Mouse (Mus musculus): Measurements from ENCODE around the gene Fabp7.

DNA sequence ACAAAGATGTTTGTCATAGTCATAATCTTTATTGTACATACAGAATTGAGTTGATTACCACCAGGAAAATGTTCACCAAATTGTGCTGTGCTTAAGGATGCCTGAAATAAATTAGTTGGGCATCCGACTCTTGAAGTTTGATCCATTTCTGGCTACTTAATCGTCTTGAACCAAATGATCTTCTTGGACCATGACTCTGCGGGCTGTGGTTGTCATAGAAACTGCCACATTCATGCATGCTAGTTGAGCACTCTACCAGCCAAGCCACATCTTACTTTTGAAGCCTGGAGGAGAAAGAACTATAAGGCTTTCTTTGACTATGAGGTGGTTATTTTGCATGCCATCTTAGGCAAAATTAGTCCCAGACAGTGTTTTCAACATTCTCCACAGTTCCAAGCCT is 44.9 kb downstream of the Fabp7 start:
- TF ChIP-seq CHD2 (IDR thresholded peaks at IDR 0.05; ENCODE audit: low read depth, low read length) (no peak), ZC3H11A (IDR thresholded peaks at IDR 0.05; ENCODE audit: borderline replicate concordance, low read depth, low read length) (no peak)
